Mouse (Mus musculus): ENCODE results near the gene Tfdp1. TPM values are rescaled to one million over a fixed set of nuclear protein-coding genes. Genes with fewer than 3 reads are reported as not detected.

Tfdp1 gene
- 56.4 and 72.3 TPM in 2 replicates for polyA plus RNA-seq (2011; ENCODE audit: insufficient read depth, insufficient read length, low replicate concordance, missing spikeins)

DNA sequence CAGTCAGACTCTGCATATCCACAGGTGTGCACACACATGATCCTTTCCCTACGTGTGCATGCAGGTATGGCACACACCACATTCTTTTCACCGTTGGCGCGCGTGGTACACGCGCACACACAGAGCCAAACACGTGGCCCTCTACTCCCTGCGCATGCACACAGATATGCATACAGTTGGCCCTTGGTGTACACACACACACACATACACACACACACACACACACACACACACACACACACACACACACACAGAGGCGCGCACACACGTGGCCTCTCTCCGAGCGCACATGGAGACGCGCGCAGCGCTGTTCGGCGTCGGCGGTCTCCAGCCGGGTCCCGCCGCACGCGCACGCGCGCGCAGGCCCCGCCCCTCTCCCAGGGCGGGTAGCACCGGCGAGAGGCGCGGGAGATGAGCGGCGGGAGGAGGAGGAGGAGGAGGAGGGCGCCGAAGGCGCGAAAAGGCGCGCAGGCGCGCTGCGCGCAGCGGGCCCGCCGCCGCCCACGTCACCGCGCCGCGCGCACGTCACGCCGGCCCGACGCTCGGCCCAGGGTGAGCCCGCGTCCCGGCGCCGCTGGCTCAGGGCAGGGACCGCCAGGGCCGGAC lies at the start of gene Tfdp1:
TSS of gene Tfdp1 (plus strand) at position 497 of the 606 bp plus-strand sequence.
- H3K4me1 ChIP-seq (ENCODE audit: control insufficient read depth, insufficient read depth, low read length): peaks cover 5% of the 10 kb centered on the region
- 11% methylated on average over 58 of the region's 72 CpGs for WGBS
- H3K4me3 ChIP-seq (replicated peaks; ENCODE audit: control insufficient read depth, low read depth, low read length): peak within 1 kb of the TSS; percentile 83
- TF ChIP-seq CTCF (IDR thresholded peaks at IDR 0.05; ENCODE audit: control insufficient read depth, insufficient read depth, low read length): no peak
- TF ChIP-seq POLR2A (IDR thresholded peaks at IDR 0.05; ENCODE audit: borderline replicate concordance, control insufficient read depth, low read depth, low read length): peak; percentile 61; the same call in 1 of the 2 replicates
- peak within 1 kb of the TSS; percentile 85 for H3K27ac ChIP-seq (ENCODE audit: control insufficient read depth, insufficient read depth, low read depth, low read length, poor library complexity)

GRCm38 (mm10) chr8:13292364-13292763 lies 46.2 kb upstream of the Tfdp1 start:
- Histone ChIP-seq H3K27ac (ENCODE audit: control insufficient read depth, insufficient read depth, low read depth, low read length, poor library complexity) (no peak overlapping the region), H3K4me1 (ENCODE audit: control insufficient read depth, insufficient read depth, low read length) (no peaks in the 10 kb centered on the region), H3K4me3 (replicated peaks; ENCODE audit: control insufficient read depth, low read depth, low read length) (no peak overlapping the region)
- WGBS: 27% methylated on average over 9 of the region's 9 CpGs
- no peak for TF ChIP-seq POLR2A (IDR thresholded peaks at IDR 0.05; ENCODE audit: borderline replicate concordance, control insufficient read depth, low read depth, low read length)
- peak; percentile 91 for TF ChIP-seq CTCF (IDR thresholded peaks at IDR 0.05; ENCODE audit: control insufficient read depth, insufficient read depth, low read length)

DNA sequence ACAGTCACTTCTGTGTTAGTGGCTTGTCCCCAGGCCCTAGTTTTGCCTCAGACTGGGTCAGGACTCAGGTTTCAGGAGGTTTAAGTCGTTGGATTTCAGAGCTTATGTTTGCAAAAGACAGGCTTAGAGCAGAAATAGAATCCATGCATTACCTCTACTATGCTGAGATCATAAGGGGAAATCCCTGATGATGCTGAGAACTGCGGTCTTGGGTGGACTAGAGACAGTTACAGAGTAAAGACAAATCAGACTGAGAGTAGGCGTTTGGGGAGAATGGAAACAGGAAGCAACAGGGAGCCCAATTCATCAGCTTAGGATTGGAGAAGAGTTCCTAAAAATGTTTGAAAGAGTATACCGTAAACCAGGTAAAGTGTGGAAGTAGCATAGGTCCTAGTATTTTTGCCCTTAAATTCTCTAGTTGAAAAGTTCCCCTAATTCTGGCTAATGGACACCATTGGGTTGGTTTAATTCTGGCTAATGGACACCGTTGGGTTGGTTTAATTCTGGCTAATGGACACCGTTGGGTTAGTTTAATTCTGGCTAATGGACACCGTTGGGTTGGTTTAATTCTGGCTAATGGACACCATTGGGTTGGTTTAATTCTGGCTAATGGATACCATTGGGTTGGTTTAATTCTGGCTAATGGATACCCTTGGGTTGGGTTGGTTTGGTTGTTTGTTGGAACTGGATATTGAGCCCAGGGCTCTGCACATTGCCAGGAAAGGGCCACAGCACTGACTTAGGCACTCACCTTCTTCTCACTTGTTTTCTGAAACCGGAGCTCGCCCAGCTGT lies 44.7 kb upstream of the Tfdp1 start:
- H3K4me3 ChIP-seq (replicated peaks; ENCODE audit: control insufficient read depth, low read depth, low read length): no peak overlapping the region
- TF ChIP-seq POLR2A (IDR thresholded peaks at IDR 0.05; ENCODE audit: borderline replicate concordance, control insufficient read depth, low read depth, low read length) (no peak), CTCF (IDR thresholded peaks at IDR 0.05; ENCODE audit: control insufficient read depth, insufficient read depth, low read length) (no peak)
- H3K27ac ChIP-seq (ENCODE audit: control insufficient read depth, insufficient read depth, low read depth, low read length, poor library complexity): no peak overlapping the region
- no peaks in the 10 kb centered on the region for H3K4me1 ChIP-seq (ENCODE audit: control insufficient read depth, insufficient read depth, low read length)
- 84% methylated on average over 9 of the region's 9 CpGs for WGBS

DNA sequence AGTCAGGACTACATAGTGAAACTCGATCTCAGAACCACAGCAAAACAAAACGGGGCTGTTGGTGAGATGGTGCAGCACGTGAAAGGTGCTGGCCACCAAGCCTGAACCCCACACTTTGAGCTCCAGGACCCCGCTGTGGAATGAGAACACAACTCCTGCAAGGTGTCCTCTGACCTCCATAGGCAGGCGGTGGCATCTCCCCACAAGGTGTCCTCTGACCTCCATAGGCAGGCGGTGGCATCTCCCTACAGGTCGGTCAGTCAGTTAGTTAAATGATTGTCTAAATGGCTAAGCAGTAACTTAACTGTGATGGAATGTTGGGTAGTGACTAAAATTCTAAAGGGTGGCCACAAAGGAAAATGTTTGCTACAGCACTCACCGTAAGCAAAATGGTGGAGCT lies 39.0 kb upstream of the Tfdp1 start:
- H3K4me3 ChIP-seq (replicated peaks; ENCODE audit: control insufficient read depth, low read depth, low read length): no peak overlapping the region
- H3K4me1 ChIP-seq (ENCODE audit: control insufficient read depth, insufficient read depth, low read length): no peaks in the 10 kb centered on the region
- WGBS: 89% methylated on average over 8 of the region's 8 CpGs
- TF ChIP-seq CTCF (IDR thresholded peaks at IDR 0.05; ENCODE audit: control insufficient read depth, insufficient read depth, low read length) (no peak), POLR2A (IDR thresholded peaks at IDR 0.05; ENCODE audit: borderline replicate concordance, control insufficient read depth, low read depth, low read length) (no peak)
- H3K27ac ChIP-seq (ENCODE audit: control insufficient read depth, insufficient read depth, low read depth, low read length, poor library complexity): no peak overlapping the region

- no peaks in the 10 kb centered on the region; the same call in 1 of the 2 replicates for H3K4me1 ChIP-seq (ENCODE audit: control insufficient read depth, insufficient read depth, low read length)
- no peak overlapping the region for H3K27ac ChIP-seq (ENCODE audit: control insufficient read depth, insufficient read depth, low read depth, low read length, poor library complexity)
- TF ChIP-seq POLR2A (IDR thresholded peaks at IDR 0.05; ENCODE audit: borderline replicate concordance, control insufficient read depth, low read depth, low read length): no peak
- no peak for TF ChIP-seq CTCF (IDR thresholded peaks at IDR 0.05; ENCODE audit: control insufficient read depth, insufficient read depth, low read length)
- H3K4me3 ChIP-seq (replicated peaks; ENCODE audit: control insufficient read depth, low read depth, low read length): no peak overlapping the region
- WGBS: 85% methylated on average over 7 of the region's 7 CpGs
These were observed 37.5 kb upstream of the Tfdp1 start for GRCm38 (mm10) chr8:13301036-13301435.

DNA sequence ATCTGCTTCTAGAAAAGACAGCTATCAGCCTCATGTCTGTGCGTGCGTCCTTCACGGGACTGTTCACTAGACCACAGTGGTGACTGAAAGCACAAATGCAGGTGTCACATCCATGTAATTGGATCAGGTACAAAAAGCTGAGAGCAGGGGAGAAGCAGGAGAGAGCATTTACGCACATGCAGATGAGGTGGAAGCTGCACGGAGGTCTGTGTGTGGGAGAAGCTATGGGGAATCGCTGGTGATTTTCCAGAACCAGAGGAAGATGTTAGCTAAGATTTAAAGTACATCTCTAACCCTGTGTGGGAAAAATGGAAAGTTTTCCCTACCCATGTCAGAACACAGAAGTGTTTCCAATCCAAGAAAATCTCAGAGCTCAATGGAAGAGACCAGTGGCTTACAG lies 33.1 kb upstream of the Tfdp1 start:
- Histone ChIP-seq H3K4me3 (replicated peaks; ENCODE audit: control insufficient read depth, low read depth, low read length) (no peak overlapping the region), H3K27ac (ENCODE audit: control insufficient read depth, insufficient read depth, low read depth, low read length, poor library complexity) (no peak overlapping the region), H3K4me1 (ENCODE audit: control insufficient read depth, insufficient read depth, low read length) (no peaks in the 10 kb centered on the region; the same call in 1 of the 2 replicates)
- 87% methylated on average over 6 of the region's 6 CpGs for WGBS
- TF ChIP-seq POLR2A (IDR thresholded peaks at IDR 0.05; ENCODE audit: borderline replicate concordance, control insufficient read depth, low read depth, low read length) (no peak), CTCF (IDR thresholded peaks at IDR 0.05; ENCODE audit: control insufficient read depth, insufficient read depth, low read length) (no peak)

GRCm38 (mm10) chr8:13305884-13306283 lies 32.7 kb upstream of the Tfdp1 start:
- Histone ChIP-seq H3K4me3 (replicated peaks; ENCODE audit: control insufficient read depth, low read depth, low read length) (no peak overlapping the region), H3K27ac (ENCODE audit: control insufficient read depth, insufficient read depth, low read depth, low read length, poor library complexity) (peak overlapping the region; percentile 35), H3K4me1 (ENCODE audit: control insufficient read depth, insufficient read depth, low read length) (no peaks in the 10 kb centered on the region; the same call in 1 of the 2 replicates)
- 89% methylated on average over 4 of the region's 4 CpGs for WGBS
- TF ChIP-seq CTCF (IDR thresholded peaks at IDR 0.05; ENCODE audit: control insufficient read depth, insufficient read depth, low read length) (no peak), POLR2A (IDR thresholded peaks at IDR 0.05; ENCODE audit: borderline replicate concordance, control insufficient read depth, low read depth, low read length) (no peak)

- TF ChIP-seq POLR2A (IDR thresholded peaks at IDR 0.05; ENCODE audit: borderline replicate concordance, control insufficient read depth, low read depth, low read length) (no peak), CTCF (IDR thresholded peaks at IDR 0.05; ENCODE audit: control insufficient read depth, insufficient read depth, low read length) (no peak)
- no peak overlapping the region for H3K4me3 ChIP-seq (replicated peaks; ENCODE audit: control insufficient read depth, low read depth, low read length)
- H3K4me1 ChIP-seq (ENCODE audit: control insufficient read depth, insufficient read depth, low read length): no peaks in the 10 kb centered on the region; the same call in 1 of the 2 replicates
- peak overlapping the region; percentile 59; the same call in 1 of the 2 replicates for H3K27ac ChIP-seq (ENCODE audit: control insufficient read depth, insufficient read depth, low read depth, low read length, poor library complexity)
- WGBS: 41% methylated on average over 7 of the region's 7 CpGs
These were observed 32.1 kb upstream of the Tfdp1 start for GRCm38 (mm10) chr8:13306309-13306909.

Data from bone marrow, adult 2 months (tissue).